Mouse (Mus musculus) ovary, adult 18-20 months (tissue): ENCODE measurements around the gene Midn.

Source experiments
- DNase-seq: peaks from one replicate; pipeline ENCODE4 v3.0.0; 2022; ENCODE audit warnings: low spot score, mixed read lengths

Midn gene

GRCm38 (mm10) chr10:80130403-80131031 is 17.6 kb upstream of the Midn start:
- no peak for DNase-seq

- no peak for DNase-seq
Observed at GRCm38 (mm10) chr10:80131316-80131951, 16.6 kb upstream of the Midn start.

GRCm38 (mm10) chr10:80131952-80132350 is 16.1 kb upstream of the Midn start:
- DNase-seq: no peak

- no peak for DNase-seq
Observed at GRCm38 (mm10) chr10:80133226-80133849, 14.7 kb upstream of the Midn start.

- DNase-seq: no peak
Observed at GRCm38 (mm10) chr10:80134421-80134820, 13.7 kb upstream of the Midn start.

GRCm38 (mm10) chr10:80135161-80135560 is 12.9 kb upstream of the Midn start:
- no peak for DNase-seq

- no peak for DNase-seq
Observed at GRCm38 (mm10) chr10:80135641-80136040, 12.4 kb upstream of the Midn start.

GRCm38 (mm10) chr10:80136179-80136951 is 11.7 kb upstream of the Midn start:
- no peak for DNase-seq

GRCm38 (mm10) chr10:80136952-80137625 is 11.0 kb upstream of the Midn start:
- no peak for DNase-seq

- DNase-seq: no peak
Observed at GRCm38 (mm10) chr10:80137626-80138552, 10.2 kb upstream of the Midn start.

- DNase-seq: no peak
Observed at GRCm38 (mm10) chr10:80138553-80139438, 9.3 kb upstream of the Midn start, which contains the start of gene Atp5d. Gene Atp5d, plus strand, starts transcription at chr10:80138632.

- DNase-seq: no peak
Observed at GRCm38 (mm10) chr10:80139439-80139775, 8.7 kb upstream of the Midn start.

GRCm38 (mm10) chr10:80139975-80140665 is 8.0 kb upstream of the Midn start:
- DNase-seq: no peak

GRCm38 (mm10) chr10:80140666-80141035 is 7.4 kb upstream of the Midn start, which contains the start of gene Cbarp:
Gene Cbarp, minus strand, starts transcription at chr10:80140835.
- DNase-seq: no peak

GRCm38 (mm10) chr10:80141243-80141642 is 6.8 kb upstream of the Midn start:
- peak; percentile 97 for DNase-seq

- DNase-seq: peak; percentile 95
Observed at GRCm38 (mm10) chr10:80141786-80142529, 6.1 kb upstream of the Midn start.

- no peak for DNase-seq
Observed at GRCm38 (mm10) chr10:80142530-80142925, 5.5 kb upstream of the Midn start.

- no peak for DNase-seq
Observed at GRCm38 (mm10) chr10:80143664-80144063, 4.4 kb upstream of the Midn start.

GRCm38 (mm10) chr10:80144159-80144558 is 3.9 kb upstream of the Midn start:
- DNase-seq: no peak
